Mouse (Mus musculus): ENCODE results near the gene Tnpo1.

DNA sequence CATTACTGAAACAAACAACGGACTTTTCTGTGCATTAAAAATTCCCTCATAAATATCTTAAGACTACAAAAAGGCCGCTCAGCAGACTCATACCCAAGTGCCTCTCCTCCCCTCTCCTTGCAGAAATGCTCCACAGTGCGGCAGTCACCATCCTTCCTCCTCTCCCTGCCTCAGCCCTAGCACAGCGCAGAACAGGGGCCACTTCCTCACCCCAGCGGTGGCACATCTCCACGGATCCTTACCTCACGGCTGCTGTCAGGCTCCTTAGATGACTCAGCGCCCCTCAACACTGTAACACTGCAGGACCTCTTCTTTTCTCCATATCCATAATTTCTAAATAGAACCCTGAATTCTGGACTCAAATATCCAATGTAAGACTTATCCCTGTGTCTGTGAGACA lies 13.6 kb downstream of the Tnpo1 start:
- no peak for TF ChIP-seq POLR2A (IDR thresholded peaks at IDR 0.05; ENCODE audit: insufficient read length, low read depth)
- TF ChIP-seq MYOD1 (IDR thresholded peaks at IDR 0.05; ENCODE audit: control insufficient read depth in 1 of 3, insufficient read length in 2 of 3, low read depth in 2 of 3) = no peak
- no peak for TF ChIP-seq MAX (IDR thresholded peaks at IDR 0.05; ENCODE audit: low read depth)

Measured in myocyte (in vitro differentiated cells).